Mouse (Mus musculus): ENCODE measurements around the gene Clip2. TPM values are rescaled to one million over a fixed set of nuclear protein-coding genes. Genes with fewer than 3 reads are reported as not detected.
"Not testable (repeated sequence)": the region's sequence is repeated elsewhere in the genome, so short reads cannot be mapped to it uniquely, and the experiment has no call there.

Gene Clip2
- total RNA-seq, 2 experiments from 2014 or later, result 15.1 to 21.0 TPM

DNA sequence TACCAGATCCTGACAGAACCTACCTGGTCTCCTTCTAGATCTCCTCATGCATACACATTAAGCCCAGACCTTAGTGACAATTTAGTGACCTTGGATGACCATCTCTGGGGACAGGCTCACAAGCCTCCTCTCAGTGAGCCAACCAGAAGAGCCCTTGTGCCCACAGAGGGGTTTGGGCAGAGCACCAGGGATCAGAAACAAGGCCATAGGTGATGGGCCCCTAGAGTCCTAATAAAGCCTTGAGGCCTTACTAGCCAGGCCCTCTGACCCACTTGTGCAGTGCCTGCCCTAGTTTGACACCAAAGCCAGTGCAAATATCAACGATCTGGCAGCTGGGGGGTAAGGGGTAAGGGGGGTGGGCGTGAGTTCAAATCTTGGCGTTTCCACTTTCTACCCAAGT, 93.8 kb downstream of the Clip2 start:
- no peak for DNase-seq

DNA sequence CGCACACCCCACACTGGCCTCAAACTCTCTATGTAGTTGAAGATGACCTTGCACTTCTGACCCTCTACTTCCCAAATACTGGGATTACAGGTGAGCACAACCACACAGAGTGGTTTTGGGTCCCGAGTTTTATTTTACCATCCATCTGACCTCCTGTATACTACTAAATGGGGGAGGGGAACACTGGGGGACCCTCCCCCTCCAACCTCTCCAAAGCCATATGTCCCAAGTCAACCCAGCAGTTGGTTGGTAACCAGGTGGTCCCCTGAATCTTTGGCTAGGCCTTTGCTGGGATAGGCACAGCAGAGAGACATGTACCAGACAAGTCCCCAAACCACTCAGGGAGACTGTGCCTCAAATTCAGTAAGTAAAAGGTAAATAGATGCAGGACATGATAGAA, 94.9 kb downstream of the Clip2 start:
- no peak for DNase-seq

- DNase-seq, result peak; percentile 83 to 84
Measured at GRCm38 (mm10) chr5:134456503-134456962, 95.7 kb downstream of the Clip2 start, which contains the start of gene Gtf2ird1. Gene Gtf2ird1, minus strand, starts transcription at chr5:134456716.

DNA sequence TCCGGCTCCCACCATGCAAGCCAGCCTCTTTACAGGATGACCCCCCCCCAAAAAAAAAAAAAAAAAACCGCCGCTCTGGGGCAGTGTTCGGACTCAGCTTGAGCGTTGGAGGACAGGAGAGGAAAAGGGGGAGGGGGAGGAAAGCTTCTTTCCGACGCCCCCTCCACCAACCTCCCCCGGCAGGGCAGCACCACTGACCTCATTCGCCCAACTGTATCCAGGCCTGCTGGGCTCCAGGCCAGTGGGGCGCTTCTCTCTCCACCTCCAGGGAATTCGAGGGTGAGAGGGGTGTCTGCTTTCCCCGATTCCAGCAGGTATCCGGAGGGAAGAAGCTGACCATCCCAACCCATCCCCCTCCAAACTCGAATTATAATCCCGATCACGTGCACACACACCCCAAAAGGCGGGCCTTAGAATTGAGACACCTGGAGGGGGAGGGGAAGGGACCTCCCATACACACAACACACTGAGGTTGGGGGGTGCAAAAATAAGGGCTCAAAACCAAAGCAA, 96.3 kb downstream of the Clip2 start:
- DNase-seq, result peak; percentile 55 to 74

- peak in 1 of 2 experiments; percentile 59 for DNase-seq
Measured at GRCm38 (mm10) chr5:134455186-134455895, 96.9 kb downstream of the Clip2 start.

GRCm38 (mm10) chr5:134454421-134454820, 97.8 kb downstream of the Clip2 start:
- DNase-seq, result peak in 1 of 2 experiments; percentile 63

DNA sequence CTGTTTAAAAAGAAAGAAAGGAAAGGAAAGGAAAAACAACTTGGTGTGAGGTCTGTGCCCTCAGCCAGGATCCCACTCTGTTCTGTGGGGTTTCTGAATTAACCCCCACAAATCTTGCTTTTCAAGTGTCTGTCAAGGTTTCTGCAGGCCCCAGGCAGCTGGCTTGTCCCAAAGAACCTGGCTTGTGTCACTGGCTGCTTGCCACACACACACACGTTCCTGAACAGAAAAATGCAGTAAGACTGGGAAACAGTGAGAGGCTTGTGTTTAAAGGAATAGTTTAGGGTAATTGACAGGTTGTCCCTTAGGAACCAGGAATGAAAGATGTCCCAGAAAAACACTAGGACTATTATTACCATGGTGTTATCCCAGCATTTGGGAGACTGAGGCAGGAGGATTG, 98.7 kb downstream of the Clip2 start:
- DNase-seq, result no peak

- not testable (repeated sequence) for DNase-seq
Measured at GRCm38 (mm10) chr5:134446755-134447154, 105.5 kb downstream of the Clip2 start.

DNA sequence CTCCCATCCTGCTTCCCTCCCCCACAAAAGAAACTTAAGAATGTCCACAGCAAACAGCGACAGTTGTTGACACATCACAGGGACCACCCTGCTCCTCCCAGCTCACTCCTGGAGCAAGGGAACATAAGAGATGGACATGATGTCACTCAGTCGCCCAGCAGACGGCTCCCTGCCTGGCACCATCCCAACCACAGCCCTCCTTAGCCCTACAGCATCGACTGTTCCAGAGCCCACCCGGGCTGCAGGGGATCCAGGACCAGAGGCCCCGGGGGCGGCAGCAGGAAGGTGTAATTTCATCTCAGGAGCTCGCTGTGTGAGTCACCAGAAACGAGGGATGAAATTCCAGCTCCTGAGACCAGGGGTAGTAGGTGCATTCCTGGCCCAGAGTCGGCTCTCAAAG, 106.3 kb downstream of the Clip2 start:
- peak in 1 of 2 experiments; percentile 54 for DNase-seq

DNA sequence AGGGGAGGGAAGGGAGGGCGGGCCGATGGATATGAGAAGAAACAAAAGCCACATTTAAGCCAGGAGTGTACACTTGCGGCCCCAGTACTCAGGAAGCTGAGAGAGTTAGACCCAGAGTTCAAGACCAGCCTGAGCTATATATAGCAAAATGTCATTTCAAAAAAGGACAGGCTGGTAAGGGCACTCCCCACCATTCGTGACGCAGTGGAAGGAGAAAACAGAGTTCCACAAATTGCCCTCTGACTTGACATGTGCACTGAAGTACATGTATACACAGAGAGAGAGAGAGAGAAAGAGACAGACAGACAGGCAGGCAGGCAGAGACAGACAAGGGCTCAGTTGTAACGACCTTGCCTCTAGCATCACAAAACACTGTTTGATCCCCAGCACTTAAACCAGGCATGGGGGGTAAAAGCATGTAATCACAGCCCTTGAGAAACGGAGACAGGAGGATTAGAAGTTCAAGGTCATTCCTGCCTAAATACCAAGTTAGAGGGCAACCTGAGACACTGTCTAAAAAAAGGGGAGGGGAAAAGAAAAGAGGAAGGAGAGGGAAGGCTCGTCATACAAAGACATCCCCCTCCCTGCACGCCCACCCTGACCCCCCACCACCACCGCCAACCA, 106.9 kb downstream of the Clip2 start:
- no peak for DNase-seq

- DNase-seq, result no peak
Measured at GRCm38 (mm10) chr5:134444473-134444872, 107.8 kb downstream of the Clip2 start.

- DNase-seq, result no peak
Measured at GRCm38 (mm10) chr5:134442066-134442465, 110.2 kb downstream of the Clip2 start.

DNA sequence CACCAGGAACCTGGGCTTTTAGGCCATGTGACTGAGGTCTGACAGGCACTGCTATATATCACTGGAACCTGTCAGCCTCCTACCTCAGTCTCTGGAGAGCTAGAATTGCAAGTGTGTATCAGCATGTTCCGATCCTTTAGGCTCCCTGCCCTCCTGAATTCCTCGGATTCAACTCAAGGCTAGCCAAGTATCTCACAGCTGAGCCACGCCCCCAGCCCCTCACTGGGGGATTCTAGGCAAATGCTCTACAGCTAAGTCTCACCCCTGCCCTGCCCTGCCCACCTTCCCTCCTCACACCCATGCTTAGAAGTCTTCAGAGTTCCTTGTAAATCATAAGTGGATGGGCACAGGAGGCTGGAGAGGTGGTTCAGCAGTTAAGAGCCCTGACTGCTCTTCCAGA, 111.1 kb downstream of the Clip2 start:
- no peak for DNase-seq

GRCm38 (mm10) chr5:134440098-134440497, 112.1 kb downstream of the Clip2 start:
- peak; percentile 92 to 96 for DNase-seq

DNA sequence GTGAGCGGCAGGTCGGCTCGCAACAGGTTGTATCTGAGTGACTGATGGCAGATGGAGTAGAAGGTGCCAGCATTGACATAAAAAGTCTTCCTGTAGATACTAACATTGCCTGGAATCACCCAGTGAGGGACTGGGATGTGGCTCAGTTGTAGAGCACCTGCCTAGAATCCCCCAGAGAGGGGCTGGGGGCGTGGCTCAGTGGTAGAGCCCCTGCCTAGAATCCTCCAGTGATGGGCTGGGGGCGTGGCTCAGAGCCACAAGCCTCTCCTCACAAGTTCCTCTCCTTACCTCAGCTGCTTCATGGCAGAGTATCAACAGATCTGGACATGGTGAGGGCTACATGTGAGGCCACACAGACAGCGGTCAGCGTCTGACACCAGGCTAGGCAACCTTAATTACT, 112.8 kb downstream of the Clip2 start:
- no peak for DNase-seq

Small RNA genes lying within 50 kb of the gene (microRNA-seq; reads per million reads assigned to microRNA genes)
- gene Gm26340 (not detected), gene Mir7228 (not detected)

Other genes with a start within 250 kb of the Clip2 start
- gene Gtf2i, start 237.7 kb downstream of the Clip2 start, total RNA-seq (2021), result 100 to 1,000 TPM; 230 to 239 TPM
- gene Gtf2ird1, start 95.7 kb downstream of the Clip2 start, total RNA-seq (2021), result 10 to 100 TPM; 44.4 to 59.1 TPM
- not detected for gene Syna, start 7.7 kb upstream of the Clip2 start, total RNA-seq (2021)
- 10 to 100 TPM; 48.2 to 49.4 TPM for gene Rfc2, start 28.9 kb upstream of the Clip2 start, total RNA-seq (2021)
- 1 to 10 TPM; 3.3 to 4.4 TPM for gene Lat2, start 62.6 kb upstream of the Clip2 start, total RNA-seq (2021)
- 100 to 1,000 TPM; 288 to 289 TPM for gene Eif4h, start 87.1 kb upstream of the Clip2 start, total RNA-seq (2021)
- 10 to 100 TPM; 19.5 to 22.6 TPM for gene Limk1, start 136.2 kb upstream of the Clip2 start, total RNA-seq (2021)
- gene Eln, start 194.9 kb upstream of the Clip2 start, total RNA-seq (2021), result 10 to 100 TPM; 20.4 to 51.7 TPM

Measured in adrenal gland, postnatal 36 days (tissue).